Mouse (Mus musculus): ENCODE data around the gene Fam151b. TPM values are rescaled to one million over a fixed set of nuclear protein-coding genes. Genes with fewer than 3 reads are reported as not detected.

Gene Fam151b
- total and polyA plus RNA-seq, 2 experiments from 2014 or later: 9.9 TPM; not detected in 1

DNA sequence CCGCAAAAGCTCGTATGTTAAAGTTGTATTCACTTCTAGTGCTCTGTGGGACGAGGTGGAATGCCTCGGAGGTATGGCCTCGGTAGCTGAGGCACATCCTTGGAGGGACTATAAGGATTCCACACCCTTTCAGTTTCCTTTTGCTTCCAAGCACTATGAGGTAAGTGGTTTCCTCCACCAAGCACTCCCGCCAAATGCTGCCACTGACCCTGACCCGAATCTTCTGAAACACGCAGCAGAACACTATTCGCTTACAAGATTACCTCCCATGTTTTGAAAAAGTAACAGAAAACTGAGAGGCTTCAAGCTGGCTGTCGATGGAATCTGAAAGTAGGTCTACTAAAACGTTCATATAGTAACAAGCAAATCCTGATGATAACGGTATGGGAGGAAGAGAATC is 21.1 kb upstream of the Fam151b start:
- no peak overlapping the region for H3K4me3 ChIP-seq (ENCODE audit: low read depth, low read length)
- ATAC-seq: no peak
- H3K4me1 ChIP-seq (ENCODE audit: insufficient read depth): no peaks in the 10 kb centered on the region
- WGBS: 89% methylated on average over 12 of the region's 12 CpGs
- H3K9me3 ChIP-seq (ENCODE audit: low read length): no peaks in the 10 kb centered on the region
- no peaks in the 10 kb centered on the region for H3K27me3 ChIP-seq (ENCODE audit: insufficient read depth, low read length)
- H3K27ac ChIP-seq (ENCODE audit: low read depth, low read length): no peak overlapping the region
- no peak for TF ChIP-seq CTCF (IDR thresholded peaks at IDR 0.05; ENCODE audit: low read depth)
- H3K4me2 ChIP-seq (ENCODE audit: low read depth): no peak overlapping the region
- H3K9ac ChIP-seq: no peak overlapping the region
- no peak for DNase-seq
- peaks cover 43% of the 10 kb centered on the region for H3K36me3 ChIP-seq (ENCODE audit: insufficient read depth)

DNA sequence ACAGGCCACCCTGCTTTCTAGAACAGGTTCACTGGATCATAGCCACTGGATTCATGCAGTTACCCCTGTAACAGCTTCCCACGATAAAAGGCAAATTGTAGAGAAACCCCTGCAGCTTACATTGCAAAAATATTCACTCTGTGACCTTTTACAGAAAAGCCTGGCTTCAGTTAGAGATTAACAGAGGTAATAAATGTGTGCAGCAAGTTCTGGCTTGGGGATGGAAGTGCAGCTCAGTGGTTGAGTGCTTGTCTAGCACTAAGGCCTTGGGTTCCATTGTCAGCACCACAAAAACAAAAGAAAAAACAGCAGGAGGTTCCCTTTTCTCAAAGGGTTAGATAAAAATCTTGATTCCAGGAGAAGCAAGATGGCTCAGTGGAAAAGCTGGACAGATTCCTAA is 8.1 kb upstream of the Fam151b start:
- H3K9ac ChIP-seq: no peak overlapping the region
- ATAC-seq: no peak
- no peak for DNase-seq
- no peak overlapping the region for H3K4me2 ChIP-seq (ENCODE audit: low read depth)
- no peak overlapping the region for H3K4me3 ChIP-seq (ENCODE audit: low read depth, low read length)
- no peak overlapping the region for H3K27ac ChIP-seq (ENCODE audit: low read depth, low read length)
- WGBS: 86% methylated on average over 1 of the region's 1 CpGs
- H3K9me3 ChIP-seq (ENCODE audit: low read length): no peaks in the 10 kb centered on the region
- H3K4me1 ChIP-seq (ENCODE audit: insufficient read depth): no peaks in the 10 kb centered on the region
- no peak for TF ChIP-seq CTCF (IDR thresholded peaks at IDR 0.05; ENCODE audit: low read depth)
- peaks cover 25% of the 10 kb centered on the region for H3K36me3 ChIP-seq (ENCODE audit: insufficient read depth)
- no peaks in the 10 kb centered on the region for H3K27me3 ChIP-seq (ENCODE audit: insufficient read depth, low read length)

DNA sequence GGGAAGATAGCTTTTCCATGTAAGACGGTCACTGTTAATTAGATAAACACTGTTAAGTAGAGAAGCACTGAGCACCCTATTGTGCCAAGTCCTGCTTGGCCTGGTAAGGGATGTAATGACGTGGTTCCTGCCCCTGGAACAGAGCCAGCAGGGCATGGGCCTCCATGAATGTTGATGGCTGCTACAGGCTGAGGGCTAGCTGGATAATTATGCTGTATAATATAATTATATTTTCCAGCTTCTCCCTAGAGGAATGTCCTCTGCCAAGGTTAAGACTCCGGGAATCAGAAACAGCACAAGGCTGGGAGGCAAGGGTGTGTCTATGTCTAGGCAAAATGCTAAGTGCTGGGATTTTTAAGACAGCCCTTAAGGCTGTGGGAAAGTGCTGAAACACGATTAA is 7.0 kb upstream of the Fam151b start:
- peaks cover 25% of the 10 kb centered on the region for H3K36me3 ChIP-seq (ENCODE audit: insufficient read depth)
- 44% methylated on average over 4 of the region's 4 CpGs for WGBS
- H3K4me2 ChIP-seq (ENCODE audit: low read depth): no peak overlapping the region
- H3K9ac ChIP-seq: no peak overlapping the region
- no peaks in the 10 kb centered on the region for H3K27me3 ChIP-seq (ENCODE audit: insufficient read depth, low read length)
- no peak overlapping the region for H3K4me3 ChIP-seq (ENCODE audit: low read depth, low read length)
- H3K4me1 ChIP-seq (ENCODE audit: insufficient read depth): no peaks in the 10 kb centered on the region
- no peak for ATAC-seq
- TF ChIP-seq CTCF (IDR thresholded peaks at IDR 0.05; ENCODE audit: low read depth): no peak
- no peaks in the 10 kb centered on the region for H3K9me3 ChIP-seq (ENCODE audit: low read length)
- DNase-seq: no peak
- no peak overlapping the region for H3K27ac ChIP-seq (ENCODE audit: low read depth, low read length)

DNA sequence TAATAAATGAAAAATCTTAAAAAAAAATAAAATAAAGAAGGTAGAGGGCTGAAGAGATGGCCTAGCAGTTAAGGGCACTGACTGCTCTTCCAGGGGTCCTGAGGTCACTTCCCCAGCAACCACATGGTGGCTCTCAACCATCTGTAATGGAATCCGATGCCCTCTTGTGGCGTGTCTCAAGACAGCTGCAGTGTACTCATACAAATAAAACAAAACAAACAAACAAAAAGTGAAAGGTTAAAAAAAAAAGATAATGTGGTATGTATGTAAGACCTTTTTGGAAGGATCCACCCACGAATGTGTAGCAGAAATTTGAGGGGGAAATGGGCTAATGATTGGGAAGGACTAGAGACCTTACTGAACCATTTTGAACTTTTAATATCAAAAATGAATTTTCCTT is 467 bp downstream of the Fam151b start:
- peak overlapping the region; percentile 62 for H3K4me2 ChIP-seq (ENCODE audit: low read depth)
- 5% methylated on average over 3 of the region's 3 CpGs for WGBS

DNA sequence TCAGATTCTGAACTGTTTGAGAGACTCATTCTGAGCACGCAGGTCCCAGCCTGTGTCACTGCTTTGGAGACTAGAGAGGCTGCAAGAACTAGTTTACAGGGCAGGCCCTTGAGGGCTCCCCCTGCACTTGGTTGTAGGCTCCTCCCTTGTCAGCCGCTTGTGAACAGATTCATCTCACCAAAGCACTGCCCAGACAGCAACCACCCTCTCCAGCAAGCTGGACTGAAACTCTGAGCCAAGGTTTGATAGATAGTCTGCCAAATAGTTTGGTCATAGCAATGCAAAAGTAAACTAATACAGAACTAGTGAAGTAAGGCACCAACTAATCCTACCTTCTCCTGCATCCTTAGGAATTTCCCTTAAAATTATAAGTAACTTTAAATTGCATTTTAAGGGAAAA is 13.7 kb downstream of the Fam151b start:
- Histone ChIP-seq H3K27ac (ENCODE audit: low read depth, low read length) (no peak overlapping the region), H3K9ac (no peak overlapping the region), H3K36me3 (ENCODE audit: insufficient read depth) (peaks cover 21% of the 10 kb centered on the region), H3K27me3 (ENCODE audit: insufficient read depth, low read length) (no peaks in the 10 kb centered on the region), H3K4me2 (ENCODE audit: low read depth) (no peak overlapping the region), H3K9me3 (ENCODE audit: low read length) (no peaks in the 10 kb centered on the region), H3K4me3 (ENCODE audit: low read depth, low read length) (no peak overlapping the region), H3K4me1 (ENCODE audit: insufficient read depth) (no peaks in the 10 kb centered on the region)
- no peak for ATAC-seq
- DNase-seq: no peak
- WGBS: 75% methylated on average over 2 of the region's 2 CpGs
- no peak for TF ChIP-seq CTCF (IDR thresholded peaks at IDR 0.05; ENCODE audit: low read depth)

More for the DNA sequence above, 467 bp downstream of the Fam151b start:
- peak; percentile 75 for TF ChIP-seq CTCF (IDR thresholded peaks at IDR 0.05; ENCODE audit: low read depth)
- H3K27ac ChIP-seq (ENCODE audit: low read depth, low read length): peak overlapping the region; percentile 57; the same call in 1 of the 2 replicates
- peak overlapping the region; percentile 51 for H3K9ac ChIP-seq
- no peaks in the 10 kb centered on the region for H3K4me1 ChIP-seq (ENCODE audit: insufficient read depth)
- no peaks in the 10 kb centered on the region for H3K9me3 ChIP-seq (ENCODE audit: low read length)
- DNase-seq: peak; percentile 59
- peak overlapping the region; percentile 52 for H3K4me3 ChIP-seq (ENCODE audit: low read depth, low read length)
- ATAC-seq: peak; percentile 74
- no peaks in the 10 kb centered on the region for H3K27me3 ChIP-seq (ENCODE audit: insufficient read depth, low read length)
- H3K36me3 ChIP-seq (ENCODE audit: insufficient read depth): peaks cover 2% of the 10 kb centered on the region; the same call in 1 of the 2 replicates

DNA sequence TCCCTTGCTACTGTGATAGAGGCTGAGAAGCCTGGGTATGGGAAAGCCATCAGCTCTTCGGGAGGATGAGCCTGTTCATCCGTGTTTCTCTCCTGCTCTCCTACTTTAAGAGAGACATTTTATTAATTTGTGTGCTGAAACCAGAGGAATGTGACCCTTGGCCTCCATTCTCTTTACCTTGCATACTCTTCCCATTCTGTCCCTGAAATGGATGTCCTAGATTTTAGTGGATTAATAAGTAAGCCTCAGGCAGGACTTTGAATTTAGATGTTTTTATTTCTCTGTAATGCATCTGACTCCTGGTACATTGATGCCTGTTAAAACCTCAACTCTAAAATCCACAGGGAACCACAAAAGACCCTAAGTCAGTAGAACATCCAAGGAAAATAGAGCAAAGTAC is 14.4 kb downstream of the Fam151b start:
- Histone ChIP-seq H3K4me3 (ENCODE audit: low read depth, low read length) (no peak overlapping the region), H3K9ac (no peak overlapping the region), H3K4me1 (ENCODE audit: insufficient read depth) (no peaks in the 10 kb centered on the region), H3K36me3 (ENCODE audit: insufficient read depth) (peaks cover 21% of the 10 kb centered on the region), H3K9me3 (ENCODE audit: low read length) (no peaks in the 10 kb centered on the region), H3K4me2 (ENCODE audit: low read depth) (no peak overlapping the region), H3K27me3 (ENCODE audit: insufficient read depth, low read length) (no peaks in the 10 kb centered on the region), H3K27ac (ENCODE audit: low read depth, low read length) (no peak overlapping the region)
- 89% methylated on average over 2 of the region's 2 CpGs for whole genome bisulfite sequencing
- no peak for ATAC-seq
- DNase-seq: no peak
- TF ChIP-seq CTCF (IDR thresholded peaks at IDR 0.05; ENCODE audit: low read depth): no peak

DNA sequence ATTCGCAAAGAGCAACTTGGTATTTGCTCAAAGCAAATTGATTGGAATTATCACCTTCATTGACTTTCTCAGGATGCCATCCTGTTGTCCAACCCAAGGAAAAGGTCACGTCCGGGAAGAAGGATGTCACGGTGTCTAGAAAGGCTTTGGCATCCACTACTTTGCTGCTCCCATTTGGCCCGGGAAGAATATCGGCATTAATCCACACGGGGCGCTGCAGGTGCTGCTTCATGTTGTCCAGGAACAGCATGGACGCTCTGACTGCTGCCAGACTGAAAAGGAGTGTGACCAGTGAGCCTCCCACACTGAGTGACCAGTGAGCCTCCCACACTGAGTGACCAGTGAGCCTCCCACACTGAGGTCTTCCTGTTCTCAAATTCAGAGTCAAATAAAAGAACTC is 15.9 kb downstream of the Fam151b start:
- no peaks in the 10 kb centered on the region for H3K9me3 ChIP-seq (ENCODE audit: low read length)
- H3K27me3 ChIP-seq (ENCODE audit: insufficient read depth, low read length): no peaks in the 10 kb centered on the region
- 67% methylated on average over 9 of the region's 9 CpGs for WGBS
- H3K9ac ChIP-seq: no peak overlapping the region
- H3K4me1 ChIP-seq (ENCODE audit: insufficient read depth): no peaks in the 10 kb centered on the region
- ATAC-seq: no peak
- no peak overlapping the region for H3K27ac ChIP-seq (ENCODE audit: low read depth, low read length)
- no peak for TF ChIP-seq CTCF (IDR thresholded peaks at IDR 0.05; ENCODE audit: low read depth)
- peaks cover 14% of the 10 kb centered on the region for H3K36me3 ChIP-seq (ENCODE audit: insufficient read depth)
- H3K4me3 ChIP-seq (ENCODE audit: low read depth, low read length): no peak overlapping the region
- no peak for DNase-seq
- H3K4me2 ChIP-seq (ENCODE audit: low read depth): no peak overlapping the region

DNA sequence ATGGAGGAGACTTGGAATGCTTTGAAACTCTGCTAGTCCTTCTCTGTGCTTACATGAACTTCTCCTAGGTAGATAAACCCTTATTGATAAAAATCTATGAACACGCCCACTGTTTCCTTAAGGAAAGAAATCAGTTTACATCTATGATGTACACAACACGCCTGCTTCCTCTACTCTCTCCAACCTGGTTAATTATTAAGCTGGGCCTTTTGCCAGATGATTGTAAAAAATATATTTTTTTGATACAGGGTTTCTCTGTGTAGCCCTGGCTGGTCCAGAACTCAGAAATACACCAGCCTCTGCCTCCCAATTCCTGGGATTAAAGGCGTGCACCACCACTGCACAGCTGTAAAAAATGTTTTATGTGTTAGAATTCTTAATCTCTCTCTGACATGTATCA is 19.1 kb downstream of the Fam151b start:
- Histone ChIP-seq H3K4me2 (ENCODE audit: low read depth) (no peak overlapping the region), H3K9ac (no peak overlapping the region), H3K9me3 (ENCODE audit: low read length) (no peaks in the 10 kb centered on the region), H3K27ac (ENCODE audit: low read depth, low read length) (no peak overlapping the region), H3K27me3 (ENCODE audit: insufficient read depth, low read length) (no peaks in the 10 kb centered on the region), H3K36me3 (ENCODE audit: insufficient read depth) (peaks cover 14% of the 10 kb centered on the region), H3K4me3 (ENCODE audit: low read depth, low read length) (no peak overlapping the region), H3K4me1 (ENCODE audit: insufficient read depth) (no peaks in the 10 kb centered on the region)
- ATAC-seq: no peak
- no peak for TF ChIP-seq CTCF (IDR thresholded peaks at IDR 0.05; ENCODE audit: low read depth)
- no peak for DNase-seq
- WGBS: 93% methylated on average over 3 of the region's 3 CpGs
